Mouse (Mus musculus) splenic B cell, adult 2 months (primary cell): ENCODE results near the gene Gm10639.
"Not testable (repeated sequence)": the region's sequence is repeated elsewhere in the genome, so short reads cannot be mapped to it uniquely, and the experiment has no call there.

ENCODE experiments used
- DNase-seq: peaks from one replicate; pipeline ENCODE4 v3.0.0-alpha.2; 2011; ENCODE audit warnings: low read depth, low spot score
- H3K27me3 ChIP-seq: 2 replicates; pipeline ENCODE4 v1.6.1; 2012; ENCODE audit warnings: mild to moderate bottlenecking, low read length, moderate library complexity, mixed read lengths; ENCODE audit not compliant: control insufficient read depth, poor library complexity, insufficient read depth, severe bottlenecking
- H3K36me3 ChIP-seq: 2 replicates; pipeline ENCODE4 v1.6.1; 2012; ENCODE audit warnings: mild to moderate bottlenecking, low read length, moderate library complexity, mixed read lengths; ENCODE audit not compliant: control insufficient read depth, poor library complexity, insufficient read depth, severe bottlenecking

The Gm10639 gene

GRCm38 (mm10) chr9:78319499-78319898 is 29.8 kb downstream of the Gm10639 start:
- peak; percentile 10 for DNase-seq
- H3K36me3 ChIP-seq: no peaks in the 10 kb centered on the region
- H3K27me3 ChIP-seq: no peaks in the 10 kb centered on the region

- DNase-seq, H3K27me3 ChIP-seq, H3K36me3 ChIP-seq: not testable (repeated sequence)
Observed at GRCm38 (mm10) chr9:78327289-78327688, 37.6 kb downstream of the Gm10639 start, which contains the start of gene Omt2b. Gene Omt2b (plus strand): TSS chr9:78327589.

- not testable (repeated sequence) for H3K36me3 ChIP-seq, DNase-seq, H3K27me3 ChIP-seq
Observed at GRCm38 (mm10) chr9:78337050-78337449, 47.3 kb downstream of the Gm10639 start.

GRCm38 (mm10) chr9:78340324-78340723 is 50.6 kb downstream of the Gm10639 start:
- H3K27me3 ChIP-seq, H3K36me3 ChIP-seq: not testable (repeated sequence)
- peak; percentile 59 for DNase-seq

GRCm38 (mm10) chr9:78342494-78342893 is 52.8 kb downstream of the Gm10639 start:
- not testable (repeated sequence) for H3K27me3 ChIP-seq, H3K36me3 ChIP-seq, DNase-seq

GRCm38 (mm10) chr9:78343055-78343454 is 53.3 kb downstream of the Gm10639 start:
- H3K36me3 ChIP-seq, DNase-seq, H3K27me3 ChIP-seq: not testable (repeated sequence)

GRCm38 (mm10) chr9:78345235-78345634 is 55.5 kb downstream of the Gm10639 start:
- H3K36me3 ChIP-seq, DNase-seq, H3K27me3 ChIP-seq: not testable (repeated sequence)

GRCm38 (mm10) chr9:78347004-78347403 is 57.3 kb downstream of the Gm10639 start:
- Histone ChIP-seq H3K27me3 (no peaks in the 10 kb centered on the region), H3K36me3 (no peaks in the 10 kb centered on the region)
- DNase-seq: no peak

GRCm38 (mm10) chr9:78348206-78349004 is 58.7 kb downstream of the Gm10639 start:
- DNase-seq, H3K36me3 ChIP-seq, H3K27me3 ChIP-seq: not testable (repeated sequence)

GRCm38 (mm10) chr9:78349141-78349540 is 59.4 kb downstream of the Gm10639 start:
- H3K36me3 ChIP-seq, DNase-seq, H3K27me3 ChIP-seq: not testable (repeated sequence)

GRCm38 (mm10) chr9:78350007-78350406 is 60.3 kb downstream of the Gm10639 start:
- not testable (repeated sequence) for H3K27me3 ChIP-seq, DNase-seq, H3K36me3 ChIP-seq

GRCm38 (mm10) chr9:78351504-78352220 is 61.9 kb downstream of the Gm10639 start:
- H3K27me3 ChIP-seq: no peaks in the 10 kb centered on the region
- H3K36me3 ChIP-seq: no peaks in the 10 kb centered on the region
- DNase-seq: no peak
